Mouse (Mus musculus): ENCODE measurements around the gene Hdac9. TPM values are rescaled to one million over a fixed set of nuclear protein-coding genes. Genes with fewer than 3 reads are reported as not detected.

Hdac9 gene
- polyA plus RNA-seq, 1 experiment from 2014 or later, result 0.77 TPM

DNA sequence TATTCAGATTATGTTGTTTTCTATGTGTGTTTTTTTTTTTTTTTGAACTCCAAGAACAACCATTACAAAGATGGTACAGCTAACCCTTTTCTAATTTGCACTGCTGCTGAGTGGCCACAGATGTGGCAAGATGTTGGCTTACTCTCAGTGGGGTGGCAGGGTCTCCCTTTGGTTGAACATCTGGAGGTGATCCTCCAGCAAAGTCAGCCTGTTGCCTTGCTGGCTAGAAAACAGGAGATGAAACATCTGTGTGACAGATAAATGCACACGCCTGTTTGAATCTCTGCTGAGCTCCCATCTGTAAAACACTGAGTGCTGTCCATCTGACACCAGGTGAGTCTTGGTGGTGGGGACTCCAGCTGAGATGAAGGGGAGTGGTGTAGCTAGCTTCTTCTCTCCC, 537.2 kb downstream of the Hdac9 start:
- no peak for DNase-seq (ENCODE audit: low spot score)

DNA sequence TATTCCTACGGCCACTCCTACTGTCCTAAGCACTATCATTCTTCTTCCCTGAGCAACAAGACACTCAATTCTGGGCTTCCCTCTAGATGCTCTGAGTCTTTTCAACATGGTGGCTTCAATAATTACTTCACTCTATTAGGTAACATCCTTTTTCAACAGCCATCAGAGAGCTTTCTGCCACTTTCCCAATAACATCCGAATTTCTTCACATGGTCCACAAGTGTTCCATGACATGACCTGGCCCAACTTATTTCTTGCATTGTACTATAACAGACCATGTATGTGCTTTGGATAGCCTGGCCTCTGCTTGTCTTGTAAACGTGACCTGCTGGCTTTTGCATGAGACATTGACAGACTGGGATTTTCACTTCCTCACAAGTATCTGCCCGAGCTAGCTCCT, 538.3 kb downstream of the Hdac9 start:
- no peak for DNase-seq (ENCODE audit: low spot score)

DNA sequence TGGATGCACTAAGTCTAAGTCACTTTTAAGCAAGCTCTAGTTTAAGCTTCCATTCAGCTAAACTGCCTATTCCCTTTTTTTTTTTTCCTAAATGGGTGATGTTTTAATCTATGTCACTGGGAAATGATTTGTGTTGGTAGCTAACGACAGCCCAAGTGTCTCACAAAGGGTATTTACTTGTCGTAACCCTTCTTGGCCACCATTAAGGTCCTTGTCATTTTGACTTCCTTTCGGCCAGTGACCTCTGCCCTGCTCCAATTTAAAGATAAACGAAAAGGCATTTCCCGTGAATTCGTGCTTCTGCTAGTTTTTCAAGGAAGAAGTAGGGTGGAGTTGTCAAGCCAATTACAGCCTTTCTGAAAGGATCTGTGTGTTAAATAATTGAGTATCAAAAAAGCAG, 565.0 kb downstream of the Hdac9 start:
- no peak for DNase-seq (ENCODE audit: low spot score)

GRCm38 (mm10) chr12:34347529-34347928, 569.4 kb downstream of the Hdac9 start:
- no peak for DNase-seq (ENCODE audit: low spot score)

DNA sequence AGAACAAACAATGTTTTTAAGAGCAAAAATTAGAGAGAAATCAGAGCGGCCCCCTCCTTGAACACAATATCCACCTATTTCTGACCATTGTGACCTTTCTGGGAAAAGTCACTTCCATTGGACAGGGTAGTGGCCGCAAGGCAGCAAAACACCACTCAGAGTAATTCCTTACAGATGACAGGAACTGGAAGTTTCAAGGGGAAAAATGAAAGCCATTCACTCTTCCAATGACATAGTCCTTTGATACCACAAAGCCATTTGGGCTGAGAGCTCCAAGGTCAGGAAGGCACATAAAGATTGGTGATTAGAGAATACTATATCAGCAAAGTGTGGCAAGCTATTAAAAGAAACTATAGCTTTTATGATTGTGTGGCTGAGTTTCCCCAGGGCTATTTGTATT, 574.1 kb downstream of the Hdac9 start:
- no peak for DNase-seq (ENCODE audit: low spot score)

DNA sequence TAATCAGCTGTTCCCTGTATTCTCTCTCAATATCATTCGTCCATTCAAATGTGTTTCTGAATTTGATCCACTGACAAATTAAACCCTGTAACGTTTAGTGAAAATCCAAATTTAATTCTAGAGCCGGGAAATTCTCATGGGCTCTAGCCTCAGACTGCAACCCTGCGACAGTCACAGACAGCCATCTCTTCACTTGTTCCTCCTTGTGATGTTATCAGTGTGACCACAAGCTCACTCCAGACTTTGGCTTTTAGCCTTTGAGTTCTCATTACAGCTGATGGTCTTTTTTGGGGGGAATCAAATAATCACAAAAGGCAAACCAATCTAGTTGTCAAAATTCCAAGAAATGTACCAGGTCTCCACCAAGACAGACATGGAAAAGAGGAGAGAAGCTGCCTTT, 578.0 kb downstream of the Hdac9 start:
- DNase-seq (ENCODE audit: low spot score), result no peak

- no peak for DNase-seq (ENCODE audit: low spot score)
These were observed 582.3 kb downstream of the Hdac9 start for GRCm38 (mm10) chr12:34334455-34335084.

DNA sequence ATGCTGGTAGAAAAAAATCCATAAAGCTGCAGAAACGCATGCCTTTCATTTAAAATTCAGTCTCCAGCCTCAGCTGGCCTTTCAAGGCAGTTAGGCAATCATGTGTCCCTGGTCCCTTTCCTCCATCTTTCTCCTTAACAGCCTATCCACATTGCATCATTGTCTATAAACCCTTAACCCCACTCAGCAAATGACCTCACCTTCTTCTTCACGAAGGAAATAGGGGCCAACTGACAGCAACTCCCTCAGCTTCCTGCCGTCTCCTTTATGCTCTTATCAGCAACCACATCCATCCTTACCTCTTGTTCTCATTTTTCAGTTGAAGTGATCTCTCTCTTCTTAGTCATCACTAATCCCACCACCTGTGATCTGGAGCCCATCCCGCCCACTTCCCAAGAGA, 584.0 kb downstream of the Hdac9 start:
- peak; percentile 35 for DNase-seq (ENCODE audit: low spot score)

GRCm38 (mm10) chr12:34327111-34327510, 589.8 kb downstream of the Hdac9 start:
- DNase-seq (ENCODE audit: low spot score), result no peak

DNA sequence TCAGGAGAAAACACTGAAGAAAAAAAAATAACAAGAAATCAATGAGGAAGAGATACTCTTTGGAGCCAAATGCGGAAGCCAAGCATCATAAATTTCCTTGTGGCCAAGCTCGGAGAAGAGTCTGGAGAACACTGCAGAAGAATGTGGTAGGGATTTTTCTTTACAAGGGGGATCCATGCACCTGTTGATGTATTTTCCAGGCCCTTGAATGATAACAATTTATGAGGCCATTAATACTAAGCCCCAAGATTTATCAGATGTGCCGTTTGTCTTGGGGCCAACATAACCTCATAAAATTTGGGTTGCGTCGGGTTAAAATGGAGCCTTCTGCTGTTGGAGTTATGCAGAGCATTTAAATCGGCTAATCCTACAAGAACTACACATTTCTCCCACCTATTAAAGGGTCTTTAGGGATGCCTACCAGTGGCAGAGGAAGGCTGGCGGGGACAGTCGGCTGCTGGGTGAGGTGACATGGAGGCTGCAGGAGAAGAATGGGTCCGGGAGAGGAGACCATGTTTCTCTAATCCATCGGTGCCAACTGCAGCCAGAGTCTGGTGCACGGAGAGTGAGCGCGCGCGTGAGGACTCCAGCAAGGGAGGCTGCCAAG, 604.7 kb downstream of the Hdac9 start:
- DNase-seq (ENCODE audit: low spot score), result no peak

DNA sequence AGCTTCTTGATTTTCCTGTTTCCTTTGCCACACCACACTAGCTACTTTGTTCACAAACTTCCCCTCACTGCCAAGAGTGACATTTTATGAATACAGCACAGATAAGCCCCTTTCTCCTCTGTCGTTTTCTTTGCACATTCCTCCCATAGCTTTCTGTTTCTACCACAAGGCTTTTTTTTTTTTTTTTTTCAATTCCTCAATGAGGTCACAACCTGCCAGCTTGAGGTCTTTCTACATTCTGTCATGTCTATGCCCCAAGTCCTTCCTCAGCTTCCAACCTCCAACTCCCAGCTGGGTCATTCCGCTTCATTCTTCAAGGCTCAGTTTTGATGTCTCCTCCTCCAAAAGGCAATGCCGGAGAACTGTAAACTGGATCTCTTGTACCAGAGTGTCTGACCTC, 611.4 kb downstream of the Hdac9 start:
- no peak for DNase-seq (ENCODE audit: low spot score)

DNA sequence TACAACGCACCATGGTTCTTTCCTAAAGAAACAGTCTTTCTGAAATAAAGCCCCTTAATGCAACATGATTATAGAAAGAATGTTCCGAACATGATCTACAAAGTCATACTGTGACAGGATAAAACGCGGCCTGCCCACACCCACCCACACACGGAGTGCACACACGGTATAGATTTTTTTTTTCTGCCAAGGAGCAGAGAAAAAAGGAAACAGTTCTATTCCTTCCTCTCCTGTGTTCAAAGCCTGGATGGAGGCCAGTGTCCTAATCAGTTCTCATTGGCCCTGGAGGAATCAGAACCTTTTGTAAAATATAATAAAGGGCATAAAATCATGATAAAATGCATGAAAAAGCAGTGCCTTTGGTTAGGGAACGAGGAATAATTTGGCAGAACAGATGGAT, 624.5 kb downstream of the Hdac9 start:
- no peak for DNase-seq (ENCODE audit: low spot score)

DNA sequence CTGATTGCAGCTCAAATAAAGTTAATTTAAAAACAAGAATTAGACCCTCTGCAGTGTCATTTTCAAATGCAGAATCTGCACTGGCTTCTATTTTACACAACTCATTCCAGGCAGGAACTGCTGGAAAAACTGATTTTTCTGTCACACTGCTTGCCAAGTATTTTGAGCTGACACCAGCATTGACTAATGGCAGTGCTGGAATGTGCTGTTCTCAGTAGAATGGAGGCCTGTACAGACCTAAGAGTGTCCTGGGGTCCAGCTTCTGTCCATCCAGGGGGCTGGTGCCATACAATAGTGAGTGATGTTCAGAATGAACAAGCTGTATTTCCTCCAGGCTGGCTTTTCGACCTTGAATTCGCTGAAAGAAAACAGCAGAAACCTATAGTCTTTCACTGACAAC, 629.7 kb downstream of the Hdac9 start:
- DNase-seq (ENCODE audit: low spot score), result no peak

- no peak for DNase-seq (ENCODE audit: low spot score)
These were observed 632.0 kb downstream of the Hdac9 start for GRCm38 (mm10) chr12:34284888-34285287.

GRCm38 (mm10) chr12:34284396-34284795, 632.5 kb downstream of the Hdac9 start:
- no peak for DNase-seq (ENCODE audit: low spot score)

GRCm38 (mm10) chr12:34278822-34279221, 638.1 kb downstream of the Hdac9 start:
- DNase-seq (ENCODE audit: low spot score), result no peak

DNA sequence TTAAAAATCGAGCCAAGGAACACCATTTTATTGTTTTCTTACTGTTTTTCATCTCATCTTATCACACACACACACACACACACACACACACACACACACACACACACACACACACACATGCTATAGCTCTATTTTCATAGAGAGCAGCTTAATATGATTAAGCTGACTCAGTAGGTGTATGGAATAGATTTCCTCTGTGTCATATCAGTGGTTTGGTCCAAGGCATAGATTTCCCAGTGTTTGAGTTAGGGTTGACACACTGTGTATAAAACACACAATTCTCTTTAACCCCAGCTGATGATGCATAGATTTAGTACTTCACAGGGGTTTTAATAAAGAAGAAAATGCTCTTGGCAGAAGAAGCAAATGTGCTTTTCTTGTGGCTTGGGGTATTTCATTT, 643.1 kb downstream of the Hdac9 start:
- DNase-seq (ENCODE audit: low spot score), result no peak

GRCm38 (mm10) chr12:34270096-34270495, 646.8 kb downstream of the Hdac9 start:
- DNase-seq (ENCODE audit: low spot score), result no peak

GRCm38 (mm10) chr12:34269472-34270040, 647.3 kb downstream of the Hdac9 start:
- no peak for DNase-seq (ENCODE audit: low spot score)

- DNase-seq (ENCODE audit: low spot score), result no peak
These were observed 657.2 kb downstream of the Hdac9 start for GRCm38 (mm10) chr12:34259651-34260050.

DNA sequence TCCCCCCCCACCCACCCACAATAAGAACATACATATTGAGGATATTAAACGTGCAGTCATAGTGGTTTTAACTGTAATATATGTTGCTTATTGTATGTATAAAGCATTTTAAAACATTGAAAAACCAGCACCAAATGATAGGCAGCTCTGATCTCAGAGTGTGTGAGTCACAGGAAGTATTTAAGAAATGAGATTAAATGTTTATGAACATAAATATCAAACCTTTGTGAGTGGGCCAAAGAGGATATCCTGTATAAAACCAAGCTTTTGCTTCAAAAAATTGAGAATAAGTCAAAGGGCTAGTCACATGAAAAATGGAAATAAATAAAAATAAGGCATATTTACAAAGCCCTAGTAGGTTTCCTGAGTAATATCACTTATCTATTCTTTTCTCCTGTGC, 667.7 kb downstream of the Hdac9 start:
- DNase-seq (ENCODE audit: low spot score), result no peak

DNA sequence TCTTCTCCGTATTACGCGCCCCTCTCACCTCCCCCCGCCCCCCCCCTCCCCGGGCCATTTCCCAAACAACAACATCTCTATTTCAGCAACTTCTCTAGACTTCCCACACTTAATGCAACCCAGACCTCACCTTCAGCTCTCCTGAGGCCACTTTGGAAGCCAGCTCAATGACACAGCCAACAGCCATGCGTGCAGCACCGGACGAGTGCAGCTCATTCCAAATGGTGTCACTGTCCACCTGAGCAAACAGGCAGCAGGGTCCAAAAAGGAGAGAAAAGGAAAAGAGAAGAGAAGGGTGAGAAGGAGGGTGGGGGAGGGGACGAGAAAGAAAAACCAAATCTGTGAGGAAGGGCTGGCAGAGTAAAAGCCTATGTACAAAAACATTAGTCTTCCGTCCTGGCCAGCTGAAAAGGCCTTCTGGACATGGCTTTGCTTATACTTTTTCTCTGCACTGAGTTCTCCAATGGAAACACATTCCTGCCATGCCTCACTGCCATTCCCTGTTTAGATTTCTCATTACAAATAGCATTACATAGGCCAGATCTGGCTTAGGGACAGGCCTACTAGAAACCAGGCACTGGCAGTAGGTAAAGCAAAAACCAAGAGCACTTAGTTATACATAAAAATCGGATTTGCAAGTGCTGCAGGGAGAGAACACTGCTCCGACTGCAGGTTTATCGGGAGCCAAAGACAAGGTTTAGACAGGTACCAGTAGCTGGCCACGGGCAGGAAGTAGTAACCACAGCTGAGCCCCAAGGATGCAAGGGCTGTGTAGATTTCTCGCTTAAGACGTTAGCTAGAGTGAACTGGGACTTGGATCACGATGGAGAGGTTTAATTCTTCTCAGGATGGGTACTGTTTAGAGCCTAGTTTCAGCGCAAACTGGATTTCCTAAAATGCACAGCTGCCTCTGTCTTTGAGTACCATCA, 668.4 kb downstream of the Hdac9 start:
- DNase-seq (ENCODE audit: low spot score), result peak; percentile 49

All from thymus, postnatal 0 days (tissue).